8 mouse cellular contexts compared by ENCODE assay signal in the genomic region with DNA sequence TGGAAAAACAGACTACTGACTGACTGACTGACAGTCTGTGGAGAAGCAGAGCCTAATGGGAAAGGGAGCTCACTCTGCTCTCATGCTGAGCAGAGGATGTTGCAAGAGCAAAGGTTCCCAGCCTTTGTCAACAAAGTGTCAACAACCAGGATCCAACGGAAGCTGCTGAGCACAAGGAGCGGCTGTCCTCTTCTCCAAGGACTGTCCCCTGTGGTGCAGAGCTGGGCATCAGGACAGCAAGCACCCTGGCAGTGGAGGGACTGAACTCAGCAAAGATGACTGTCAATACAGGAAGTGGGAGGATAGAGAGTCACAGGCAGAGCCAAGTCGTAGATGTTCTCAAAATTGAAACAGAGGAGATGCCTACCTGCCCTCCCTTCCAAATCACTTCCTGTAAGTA. TPM values are rescaled to one million over a fixed set of nuclear protein-coding genes. Genes with fewer than 3 reads are reported as not detected.
A peak's percentile ranks its signal among the peaks of the same experiment; 100 is the strongest.
DNase-seq lines count a peak whose midpoint lies in the region; ATAC-seq lines count a peak whose summit lies in the region.

No protein-coding gene starts in this region.

- no peaks in the 10 kb centered on the region for H3K36me3 ChIP-seq in hindbrain, embryonic 10.5 days
- no peaks in the 10 kb centered on the region for H3K36me3 ChIP-seq in hindbrain, embryonic 16.5 days (ENCODE audit: control insufficient read depth, insufficient read depth, low read length)
- H3K36me3 ChIP-seq in hindbrain, embryonic 14.5 days (replicated peaks; ENCODE audit: control insufficient read depth, insufficient read depth) = no peaks in the 10 kb centered on the region

- 40% methylated on average over 3 of the region's 3 CpGs for WGBS in hindbrain, embryonic 10.5 days
- WGBS in hindbrain, embryonic 16.5 days = 52% methylated on average over 3 of the region's 3 CpGs
- WGBS in hindbrain, embryonic 14.5 days = 46% methylated on average over 3 of the region's 3 CpGs

- no peak for ATAC-seq in hindbrain, embryonic 16.5 days
- peak; percentile 83 for ATAC-seq in CD4-positive, CD25-positive, alpha-beta regulatory T cell, adult 4 months
- ATAC-seq in hindbrain, embryonic 14.5 days (ENCODE audit: low FRiP score) = no peak

- H3K4me1 ChIP-seq in hindbrain, embryonic 10.5 days (replicated peaks) = peaks cover 28% of the 10 kb centered on the region
- no peaks in the 10 kb centered on the region; the same call in 1 of the 2 replicates for H3K4me1 ChIP-seq in hindbrain, embryonic 16.5 days (ENCODE audit: control insufficient read depth, insufficient read depth, low read depth, low read length)
- peaks cover 14% of the 10 kb centered on the region; the same call in 1 of the 2 replicates for H3K4me1 ChIP-seq in hindbrain, embryonic 14.5 days (replicated peaks; ENCODE audit: control insufficient read depth, insufficient read depth, low read length)

- H3K9ac ChIP-seq in hindbrain, embryonic 16.5 days (ENCODE audit: low read depth, low read length) = no peak overlapping the region
- H3K9ac ChIP-seq in hindbrain, embryonic 14.5 days = no peak overlapping the region

- peak overlapping the region; percentile 29 for H3K27ac ChIP-seq in hindbrain, embryonic 10.5 days
- H3K27ac ChIP-seq in hindbrain, embryonic 16.5 days (ENCODE audit: low read depth, low read length) = no peak overlapping the region
- H3K27ac ChIP-seq in hindbrain, embryonic 14.5 days = peak overlapping the region; percentile 18; the same call in 1 of the 2 replicates

- H3K4me3 ChIP-seq in hindbrain, embryonic 10.5 days = no peak overlapping the region
- no peak overlapping the region for H3K4me3 ChIP-seq in hindbrain, embryonic 16.5 days (ENCODE audit: low read length)
- no peak overlapping the region for H3K4me3 ChIP-seq in hindbrain, embryonic 14.5 days (replicated peaks; ENCODE audit: low read length)

- DNase-seq in hindbrain, embryonic 10.5 days (ENCODE audit: low spot score) = no peak
- DNase-seq in hindbrain, embryonic 14.5 days (ENCODE audit: low spot score) = no peak
- DNase-seq in lung, postnatal 36 days = peak; percentile 45
- DNase-seq in urinary bladder, adult 2 months (ENCODE audit: low spot score) = no peak
- DNase-seq in retina, postnatal 1 day = no peak
- no peak for DNase-seq in ovary, postnatal 14 days (ENCODE audit: low spot score)

- H3K9me3 ChIP-seq in hindbrain, embryonic 10.5 days = no peaks in the 10 kb centered on the region
- no peaks in the 10 kb centered on the region for H3K9me3 ChIP-seq in hindbrain, embryonic 16.5 days (ENCODE audit: control insufficient read depth, low read length)
- H3K9me3 ChIP-seq in hindbrain, embryonic 14.5 days (ENCODE audit: control insufficient read depth, low read length) = no peaks in the 10 kb centered on the region

- no peaks in the 10 kb centered on the region for H3K27me3 ChIP-seq in hindbrain, embryonic 10.5 days (ENCODE audit: insufficient read depth, poor library complexity, severe bottlenecking)
- H3K27me3 ChIP-seq in hindbrain, embryonic 16.5 days (replicated peaks; ENCODE audit: control insufficient read depth, insufficient read depth, low read length) = no peaks in the 10 kb centered on the region
- no peaks in the 10 kb centered on the region for H3K27me3 ChIP-seq in hindbrain, embryonic 14.5 days (ENCODE audit: control insufficient read depth, insufficient read depth, low read length)

- H3K4me2 ChIP-seq in hindbrain, embryonic 16.5 days (ENCODE audit: low read length) = no peak overlapping the region
- no peak overlapping the region for H3K4me2 ChIP-seq in hindbrain, embryonic 14.5 days (replicated peaks)

RNA-seq across cellular contexts. Expression of a gene that starts 56.6 kb away (rescaled TPM):
- 2,933 and 3,536 TPM in 2 replicates for polyA plus RNA-seq in hindbrain, embryonic 10.5 days (2016; fragmentation: Nextera tagmentation; extraction: Ambion mirVana)
- 3,309 and 3,384 TPM in 2 replicates for polyA plus RNA-seq in hindbrain, embryonic 16.5 days (2015; fragmentation: Nextera tagmentation; extraction: Ambion mirVana)
- 1,000 to 10,000 TPM; 3,203 to 3,707 TPM for polyA plus RNA-seq in CD4-positive, CD25-positive, alpha-beta regulatory T cell, adult 4 months (2017; shearing (Covaris generic))
- 2,885 and 3,458 TPM in 2 replicates for polyA plus RNA-seq in hindbrain, embryonic 14.5 days (2014; fragmentation: Nextera tagmentation; extraction: Ambion mirVana)
- 1,107 and 1,301 TPM in 2 replicates for polyA plus RNA-seq in urinary bladder, adult 2 months (2012; rRNA removed)

RNA-seq across cellular contexts. Expression of a gene that starts 58.5 kb away (rescaled TPM):
- polyA plus RNA-seq in hindbrain, embryonic 10.5 days (2016; fragmentation: Nextera tagmentation; extraction: Ambion mirVana) = 33.7 and 37.0 TPM in 2 replicates
- polyA plus RNA-seq in hindbrain, embryonic 16.5 days (2015; fragmentation: Nextera tagmentation; extraction: Ambion mirVana) = 49.1 and 54.2 TPM in 2 replicates
- under 1 TPM in 1 of 2 experiments, not detected in 1; 0.42 TPM for polyA plus RNA-seq in CD4-positive, CD25-positive, alpha-beta regulatory T cell, adult 4 months (2017; shearing (Covaris generic))
- polyA plus RNA-seq in hindbrain, embryonic 14.5 days (2014; fragmentation: Nextera tagmentation; extraction: Ambion mirVana) = 56.6 and 62.9 TPM in 2 replicates
- 31.0 and 51.2 TPM in 2 replicates for polyA plus RNA-seq in urinary bladder, adult 2 months (2012; rRNA removed)

Comparison
In these comparisons a context has a peak if more than half of its experiments do, and no peak if none do; other contexts are left out.
1. RNA of a gene that starts 58.5 kb away (polyA plus RNA-seq): 56.6 to 62.9 TPM in hindbrain, embryonic 14.5 days, 49.1 to 54.2 TPM in hindbrain, embryonic 16.5 days, 33.7 to 37.0 TPM in hindbrain, embryonic 10.5 days and 31.0 to 51.2 TPM in urinary bladder, adult 2 months; 0.42 TPM in CD4-positive, CD25-positive, alpha-beta regulatory T cell, adult 4 months; every median in the first group is over 10 times any median in the second.